Mouse (Mus musculus): ENCODE results near the gene C2cd6. TPM values are rescaled to one million over a fixed set of nuclear protein-coding genes. Genes with fewer than 3 reads are reported as not detected.
A peak's percentile ranks its signal among the peaks of the same experiment; 100 is the strongest.

C2cd6 gene
- polyA plus RNA-seq (2012; rRNA removed), result not detected in 2 replicates

- no peak for DNase-seq (ENCODE audit: extremely low spot score in 1 of 2, low spot score in 1 of 2)
These were observed at the start of gene C2cd6 for GRCm38 (mm10) chr1:59094705-59095104. Gene C2cd6 (minus strand): TSS chr1:59094900.

DNA sequence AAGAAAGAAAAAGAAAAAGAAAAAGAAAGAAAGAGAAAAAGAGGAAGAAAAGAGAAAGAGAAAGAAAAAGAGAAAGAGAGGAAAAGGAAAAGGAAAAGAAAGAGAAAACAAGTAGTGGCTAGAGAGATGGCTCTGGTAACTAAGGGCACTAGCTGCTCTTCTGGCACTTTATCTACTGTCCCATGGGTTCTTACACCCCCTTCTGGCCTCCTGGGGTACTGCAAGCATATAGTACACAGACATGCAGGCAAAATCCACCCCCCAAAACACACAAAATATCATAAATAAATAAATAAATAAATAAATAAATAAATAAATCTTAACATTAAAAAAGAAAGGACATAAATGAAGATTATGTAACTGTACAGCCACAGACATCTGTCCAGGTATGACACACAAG is 48.1 kb upstream of the C2cd6 start:
- peak in 1 of 2 experiments; percentile 23 for DNase-seq (ENCODE audit: extremely low spot score in 1 of 2, low spot score in 1 of 2)

GRCm38 (mm10) chr1:59134419-59134818 is 39.7 kb upstream of the C2cd6 start:
- DNase-seq (ENCODE audit: extremely low spot score in 1 of 2, low spot score in 1 of 2), result no peak

DNA sequence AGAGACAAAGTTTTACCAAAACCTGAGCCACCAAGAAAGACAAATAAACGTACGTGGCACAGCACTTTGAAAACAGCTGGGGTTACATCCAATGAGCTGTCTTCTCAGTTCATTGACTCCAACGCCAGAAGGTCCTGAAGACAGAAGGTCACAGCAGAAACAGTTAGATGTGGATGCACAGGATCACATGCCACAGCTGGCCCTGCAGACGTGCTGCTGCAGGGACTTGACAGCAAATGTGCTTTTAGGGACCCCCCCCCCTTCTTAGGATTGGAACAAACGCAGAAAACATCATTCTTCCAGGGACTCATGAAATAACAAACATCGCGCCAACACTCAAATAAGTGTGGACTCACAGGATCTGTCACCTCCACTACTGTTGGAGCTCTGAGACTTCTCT is 34.2 kb upstream of the C2cd6 start:
- DNase-seq (ENCODE audit: extremely low spot score in 1 of 2, low spot score in 1 of 2), result no peak

DNA sequence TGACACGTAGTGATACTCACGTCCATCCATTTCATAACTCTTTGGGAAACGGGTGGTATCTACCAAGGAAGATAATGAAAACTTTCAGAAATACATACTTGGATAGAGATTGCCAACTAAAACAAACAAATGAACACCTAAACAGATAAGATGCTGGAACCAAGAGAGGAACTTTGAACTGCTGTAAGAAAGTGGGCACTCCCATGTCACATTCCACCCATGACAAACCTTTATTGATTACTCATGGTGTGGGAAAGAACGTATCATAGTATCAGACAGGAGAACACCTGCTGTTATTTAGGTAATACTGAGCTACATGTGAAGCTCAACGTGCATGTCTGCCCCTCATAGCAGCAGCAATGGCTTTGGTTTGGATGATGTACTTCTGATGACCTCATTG is 30.9 kb upstream of the C2cd6 start:
- DNase-seq (ENCODE audit: extremely low spot score in 1 of 2, low spot score in 1 of 2), result no peak

DNA sequence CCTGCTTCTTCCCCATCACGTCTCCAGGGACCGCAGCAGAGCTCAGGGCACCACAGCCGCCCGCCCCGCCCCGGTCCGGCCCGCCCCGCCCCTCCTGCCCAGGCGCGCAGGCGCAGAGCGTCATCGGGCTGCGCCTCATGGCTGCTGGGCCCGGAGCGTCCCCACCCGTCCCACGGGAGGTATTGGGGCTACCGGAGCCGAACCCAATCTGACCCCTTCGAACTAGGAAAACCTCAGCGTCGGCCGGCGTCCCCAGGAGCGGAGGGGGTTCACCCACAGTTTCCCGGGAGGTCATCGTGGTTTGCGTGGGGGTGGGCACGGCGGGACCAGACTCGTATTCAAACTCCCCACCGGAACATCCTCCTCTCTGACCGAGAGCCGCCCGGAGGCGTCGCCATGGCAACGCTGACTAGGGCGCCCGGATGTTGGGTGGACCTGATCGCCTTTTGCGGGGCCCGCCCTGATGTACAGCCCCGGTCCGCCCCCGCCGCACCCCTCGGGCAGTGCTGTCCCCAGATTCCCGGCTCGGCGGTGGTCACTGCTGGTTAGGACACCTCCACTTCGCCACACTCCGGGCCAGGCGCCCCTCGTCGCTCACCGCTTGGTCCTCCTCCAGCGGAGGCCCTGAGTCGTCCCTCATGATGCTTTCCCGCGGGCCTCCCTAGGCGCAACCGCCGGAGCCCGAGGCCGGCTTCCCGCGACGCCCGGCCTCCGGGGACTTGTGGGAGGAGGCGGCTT is 25.2 kb upstream of the C2cd6 start, which contains the start of gene Tmem237:
Gene Tmem237 (minus strand): TSS at position 689 of the 738 bp plus-strand sequence.
- peak; percentile 81 to 94 for DNase-seq (ENCODE audit: extremely low spot score in 1 of 2, low spot score in 1 of 2)

- no peak for DNase-seq (ENCODE audit: extremely low spot score in 1 of 2, low spot score in 1 of 2)
These were observed 15.8 kb upstream of the C2cd6 start for GRCm38 (mm10) chr1:59110524-59110923.

GRCm38 (mm10) chr1:59102071-59102470 is 7.4 kb upstream of the C2cd6 start:
- no peak for DNase-seq (ENCODE audit: extremely low spot score in 1 of 2, low spot score in 1 of 2)

DNA sequence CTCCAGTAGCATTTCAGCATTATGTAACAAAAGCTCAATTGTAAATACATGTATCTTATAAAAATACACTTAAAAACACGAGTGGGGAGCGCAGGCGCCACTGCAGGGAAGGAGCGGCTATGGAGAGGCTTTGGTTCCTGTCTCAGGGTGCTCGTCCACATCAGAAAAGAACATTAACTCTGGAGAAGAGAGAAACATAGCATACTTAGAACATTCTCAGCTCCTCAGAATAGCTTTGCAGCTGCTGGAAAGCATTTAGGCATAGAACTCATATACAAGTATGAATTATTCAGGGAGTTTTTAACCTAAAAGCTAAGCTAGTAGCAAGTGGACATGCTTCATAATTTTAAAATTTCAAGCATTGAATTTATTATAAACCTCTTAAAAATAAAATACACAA is 6.3 kb upstream of the C2cd6 start:
- peak in 1 of 2 experiments; percentile 17 for DNase-seq (ENCODE audit: extremely low spot score in 1 of 2, low spot score in 1 of 2)

GRCm38 (mm10) chr1:59070867-59071266 is 23.8 kb downstream of the C2cd6 start:
- DNase-seq (ENCODE audit: extremely low spot score in 1 of 2, low spot score in 1 of 2), result no peak

- DNase-seq (ENCODE audit: extremely low spot score in 1 of 2, low spot score in 1 of 2), result peak in 1 of 2 experiments; percentile 43
These were observed 26.7 kb downstream of the C2cd6 start for GRCm38 (mm10) chr1:59067976-59068375.

GRCm38 (mm10) chr1:59063697-59064096 is 31.0 kb downstream of the C2cd6 start:
- DNase-seq (ENCODE audit: extremely low spot score in 1 of 2, low spot score in 1 of 2), result no peak

- no peak for DNase-seq (ENCODE audit: extremely low spot score in 1 of 2, low spot score in 1 of 2)
These were observed 37.7 kb downstream of the C2cd6 start for GRCm38 (mm10) chr1:59056955-59057354.

DNA sequence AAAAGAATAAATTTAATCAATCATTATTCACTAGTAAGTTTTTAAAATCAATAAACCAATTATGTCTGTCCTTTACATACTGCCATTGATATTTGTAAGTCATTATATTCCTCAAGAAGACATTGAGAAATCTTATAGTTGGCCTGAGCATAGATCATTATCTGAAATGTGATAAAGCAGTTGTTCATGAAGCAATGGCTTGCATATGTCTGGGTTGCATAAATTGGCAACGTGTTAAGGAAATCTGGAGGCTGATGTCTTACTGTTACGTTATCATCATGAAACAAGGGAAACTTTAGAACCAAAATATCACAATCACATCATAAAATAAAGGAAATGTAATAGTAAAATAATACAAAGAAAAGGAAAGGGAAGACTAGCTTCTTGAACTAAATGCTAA is 43.4 kb downstream of the C2cd6 start:
- DNase-seq (ENCODE audit: extremely low spot score in 1 of 2, low spot score in 1 of 2), result no peak

GRCm38 (mm10) chr1:59037723-59038122 is 57.0 kb downstream of the C2cd6 start:
- DNase-seq (ENCODE audit: extremely low spot score in 1 of 2, low spot score in 1 of 2), result no peak

DNA sequence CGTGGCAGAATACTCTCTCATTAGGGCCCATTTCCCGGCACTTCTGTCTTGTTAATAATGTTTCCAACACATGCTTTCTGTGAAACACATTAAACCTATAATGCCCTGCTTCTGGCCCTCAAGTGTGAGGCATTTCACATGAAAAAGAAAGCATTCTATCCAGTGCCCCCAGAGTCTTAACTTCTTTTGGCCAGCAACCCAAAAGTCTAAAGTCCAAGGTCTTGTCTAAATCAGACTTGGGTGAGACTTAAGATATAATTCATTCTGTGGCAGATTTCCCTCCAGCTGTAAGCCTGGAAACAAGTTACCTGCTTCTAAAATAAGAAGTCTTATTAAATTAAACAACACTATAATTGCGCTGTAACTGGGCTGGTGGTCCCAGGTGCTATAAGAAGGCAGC is 73.1 kb downstream of the C2cd6 start:
- no peak for DNase-seq (ENCODE audit: extremely low spot score in 1 of 2, low spot score in 1 of 2)

DNA sequence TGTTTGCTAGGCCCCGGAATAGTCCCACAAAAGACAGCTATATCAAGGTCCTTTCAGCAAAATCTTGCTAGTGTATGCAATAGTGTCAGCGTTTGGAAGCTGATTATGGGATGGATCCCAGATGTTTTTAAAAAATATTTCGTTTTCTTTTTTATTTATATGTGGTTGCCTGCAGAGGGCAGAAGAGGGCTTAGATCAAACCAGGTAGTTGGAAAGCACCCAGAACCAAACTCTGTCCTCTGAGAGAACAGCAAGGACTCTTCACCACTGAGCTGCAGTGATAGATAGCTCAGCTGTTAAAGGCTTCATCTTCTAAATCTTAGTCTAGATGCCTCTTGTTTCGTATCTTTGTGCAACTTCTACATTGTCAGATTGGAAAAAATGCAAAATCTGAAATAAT is 85.5 kb downstream of the C2cd6 start:
- DNase-seq (ENCODE audit: extremely low spot score in 1 of 2, low spot score in 1 of 2), result peak in 1 of 2 experiments; percentile 29

Other genes starting within 250 kb of the C2cd6 start
- 74.6 and 77.6 TPM in 2 replicates for gene Trak2, start 121.5 kb downstream of the C2cd6 start, polyA plus RNA-seq (2012; rRNA removed)
- 30.6 and 35.1 TPM in 2 replicates for gene Stradb, start 121.4 kb downstream of the C2cd6 start, polyA plus RNA-seq (2012; rRNA removed)
- 25.8 and 34.6 TPM in 2 replicates for gene Tmem237, start 25.5 kb upstream of the C2cd6 start, polyA plus RNA-seq (2012; rRNA removed)
- gene Mpp4, start 68.5 kb upstream of the C2cd6 start, polyA plus RNA-seq (2012; rRNA removed), result 1.5 and 2.5 TPM in 2 replicates
- gene Als2, start 142.3 kb upstream of the C2cd6 start, polyA plus RNA-seq (2012; rRNA removed), result 12.2 and 14.5 TPM in 2 replicates
- 0.50 and 0.67 TPM in 2 replicates for gene Cdk15, start 162.0 kb upstream of the C2cd6 start, polyA plus RNA-seq (2012; rRNA removed)

All from frontal cortex, adult 2 months (tissue).